Mouse (Mus musculus) heart, adult 8-10 months (tissue): ENCODE results near the gene Cfap99. TPM values are rescaled to one million over a fixed set of nuclear protein-coding genes. Genes with fewer than 3 reads are reported as not detected.

Experiments
- DNase-seq: peaks from one replicate; pipeline ENCODE4 v3.0.0; 2022; ENCODE audit warnings: low spot score
- total RNA-seq, 4 experiments: library from RNA; stranded (reverse); gene quantifications; 2 replicates each; pipeline ENCODE4 v1.2.4; 2022

The Cfap99 gene
- total RNA-seq, 4 experiments from 2014 or later: not detected

- DNase-seq: no peak
These were observed 11.7 kb upstream of the Cfap99 start for GRCm38 (mm10) chr5:34276746-34277145.

- no peak for DNase-seq
These were observed 10.3 kb upstream of the Cfap99 start for GRCm38 (mm10) chr5:34278058-34278457.

GRCm38 (mm10) chr5:34279214-34279613, 9.2 kb upstream of the Cfap99 start:
- no peak for DNase-seq

GRCm38 (mm10) chr5:34280976-34281375, 7.4 kb upstream of the Cfap99 start:
- DNase-seq: no peak

- DNase-seq: no peak
These were observed 5.0 kb upstream of the Cfap99 start for GRCm38 (mm10) chr5:34283355-34283754.

GRCm38 (mm10) chr5:34284156-34284750, 4.1 kb upstream of the Cfap99 start:
- no peak for DNase-seq

GRCm38 (mm10) chr5:34285285-34285684, 3.1 kb upstream of the Cfap99 start:
- no peak for DNase-seq

GRCm38 (mm10) chr5:34286516-34286915, 1.9 kb upstream of the Cfap99 start:
- no peak for DNase-seq

GRCm38 (mm10) chr5:34287001-34287837, 1.2 kb upstream of the Cfap99 start:
- DNase-seq: no peak

- no peak for DNase-seq
These were observed 608 bp upstream of the Cfap99 start for GRCm38 (mm10) chr5:34287838-34288145.

GRCm38 (mm10) chr5:34289286-34289685, 886 bp downstream of the Cfap99 start:
- DNase-seq: no peak

GRCm38 (mm10) chr5:34293363-34293762, 5.0 kb downstream of the Cfap99 start:
- no peak for DNase-seq

- DNase-seq: no peak
These were observed 6.3 kb downstream of the Cfap99 start for GRCm38 (mm10) chr5:34294696-34295095.

- DNase-seq: no peak
These were observed 6.7 kb downstream of the Cfap99 start for GRCm38 (mm10) chr5:34295141-34295540.

GRCm38 (mm10) chr5:34298061-34298460, 9.7 kb downstream of the Cfap99 start:
- no peak for DNase-seq

- DNase-seq: no peak
These were observed 10.6 kb downstream of the Cfap99 start for GRCm38 (mm10) chr5:34298937-34299535.

GRCm38 (mm10) chr5:34302377-34302776, 14.0 kb downstream of the Cfap99 start:
- no peak for DNase-seq

GRCm38 (mm10) chr5:34309016-34309415, 20.6 kb downstream of the Cfap99 start:
- DNase-seq: no peak

GRCm38 (mm10) chr5:34319491-34320034, 31.2 kb downstream of the Cfap99 start:
- no peak for DNase-seq

GRCm38 (mm10) chr5:34321236-34321635, 32.8 kb downstream of the Cfap99 start:
- no peak for DNase-seq

- no peak for DNase-seq
These were observed 36.9 kb downstream of the Cfap99 start for GRCm38 (mm10) chr5:34325286-34325685.

- peak; percentile 3 for DNase-seq
These were observed 37.9 kb downstream of the Cfap99 start for GRCm38 (mm10) chr5:34326249-34326691.
